In genomic region chr5:146229869-146230650, GRCm38 (mm10) we compare ENCODE assay signal across 8 mouse cellular contexts. TPM values are rescaled to one million over a fixed set of nuclear protein-coding genes. Genes with fewer than 3 reads are reported as not detected.
A peak's percentile ranks its signal among the peaks of the same experiment; 100 is the strongest.
DNase-seq lines count a peak whose midpoint lies in the region; ATAC-seq and TF ChIP-seq lines count a peak whose summit lies in the region.

No protein-coding gene starts in this region.

- ATAC-seq in lung, postnatal 0 days = no peak
- no peak for ATAC-seq in limb, embryonic 15.5 days (ENCODE audit: insufficient number of reproducible peaks, low FRiP score, low TSS enrichment, low read depth)
- no peak for ATAC-seq in stomach, embryonic 16.5 days (ENCODE audit: insufficient read depth, low FRiP score)

- peak overlapping the region; percentile 70 for H3K9ac ChIP-seq in lung, postnatal 0 days (replicated peaks; ENCODE audit: low read depth)
- H3K9ac ChIP-seq in limb, embryonic 15.5 days = peak overlapping the region; percentile 63
- peak overlapping the region; percentile 92 for H3K9ac ChIP-seq in stomach, embryonic 16.5 days (ENCODE audit: low read length)

- TF ChIP-seq CTCF in cerebellum, adult 2 months (IDR thresholded peaks at IDR 0.05; ENCODE audit: borderline replicate concordance, insufficient read depth, low read depth, low read length) = no peak
- TF ChIP-seq CTCF in lung, postnatal 0 days (IDR thresholded peaks at IDR 0.05) = no peak

- H3K4me1 ChIP-seq in cerebellum, adult 2 months (ENCODE audit: control insufficient read depth, insufficient read depth, low read length) = no peaks in the 10 kb centered on the region
- peaks cover 2% of the 10 kb centered on the region; the same call in 1 of the 2 replicates for H3K4me1 ChIP-seq in lung, postnatal 0 days (ENCODE audit: insufficient read depth, low read depth, low read length)
- H3K4me1 ChIP-seq in limb, embryonic 15.5 days = peaks cover 10% of the 10 kb centered on the region
- peaks cover 8% of the 10 kb centered on the region for H3K4me1 ChIP-seq in stomach, embryonic 16.5 days (ENCODE audit: control insufficient read depth, insufficient read depth, low read length)

- peak overlapping the region; percentile 88 for H3K4me2 ChIP-seq in lung, postnatal 0 days (replicated peaks; ENCODE audit: low read depth, low read length)
- H3K4me2 ChIP-seq in limb, embryonic 15.5 days = peak overlapping the region; percentile 78
- peak overlapping the region; percentile 63 for H3K4me2 ChIP-seq in stomach, embryonic 16.5 days (ENCODE audit: low read depth, low read length)

- TF ChIP-seq POLR2A in cerebellum, adult 2 months (IDR thresholded peaks at IDR 0.05; ENCODE audit: borderline replicate concordance, insufficient read depth, low read length) = no peak

- no peak for TF ChIP-seq EP300 in lung, postnatal 0 days (IDR thresholded peaks at IDR 0.05)

- no peak for DNase-seq in cerebellum, adult 2 months
- DNase-seq in cerebellum, adult 8-10 months = no peak
- no peak for DNase-seq in lung, postnatal 0 days (ENCODE audit: low spot score)
- DNase-seq in lung, adult 18-20 months = no peak
- DNase-seq in left cerebral cortex, adult 9 months (ENCODE audit: low spot score in 2 of 2) = no peak
- no peak for DNase-seq in spleen, postnatal 10 days (ENCODE audit: low spot score in 2 of 2)

- H3K27ac ChIP-seq in cerebellum, adult 2 months (ENCODE audit: insufficient read depth, low read length) = no peak overlapping the region
- H3K27ac ChIP-seq in lung, postnatal 0 days (ENCODE audit: low read length) = no peak overlapping the region
- peak overlapping the region; percentile 99 for H3K27ac ChIP-seq in limb, embryonic 15.5 days
- H3K27ac ChIP-seq in stomach, embryonic 16.5 days (ENCODE audit: low read length) = peak overlapping the region; percentile 100

- 54% methylated on average over 17 of the region's 17 CpGs for whole genome bisulfite sequencing in cerebellum, adult 2 months
- 51% methylated on average over 17 of the region's 17 CpGs for WGBS in lung, postnatal 0 days
- 56% methylated on average over 17 of the region's 17 CpGs for whole genome bisulfite sequencing in limb, embryonic 15.5 days
- WGBS in stomach, embryonic 16.5 days = 55% methylated on average over 17 of the region's 17 CpGs

- H3K36me3 ChIP-seq in lung, postnatal 0 days (ENCODE audit: insufficient read depth, low read length) = no peaks in the 10 kb centered on the region
- H3K36me3 ChIP-seq in limb, embryonic 15.5 days = no peaks in the 10 kb centered on the region
- H3K36me3 ChIP-seq in stomach, embryonic 16.5 days (ENCODE audit: control insufficient read depth, insufficient read depth, low read length) = no peaks in the 10 kb centered on the region

- no peaks in the 10 kb centered on the region for H3K9me3 ChIP-seq in lung, postnatal 0 days (ENCODE audit: low read length)
- H3K9me3 ChIP-seq in limb, embryonic 15.5 days = no peaks in the 10 kb centered on the region
- H3K9me3 ChIP-seq in stomach, embryonic 16.5 days (replicated peaks; ENCODE audit: control insufficient read depth, low read length) = no peaks in the 10 kb centered on the region

- H3K27me3 ChIP-seq in cerebellum, adult 2 months (ENCODE audit: control insufficient read depth, insufficient read depth, low read length) = no peaks in the 10 kb centered on the region
- no peaks in the 10 kb centered on the region for H3K27me3 ChIP-seq in lung, postnatal 0 days (replicated peaks; ENCODE audit: insufficient read depth, low read length)
- no peaks in the 10 kb centered on the region for H3K27me3 ChIP-seq in limb, embryonic 15.5 days
- H3K27me3 ChIP-seq in stomach, embryonic 16.5 days (ENCODE audit: control insufficient read depth, insufficient read depth, low read length) = no peaks in the 10 kb centered on the region

- H3K4me3 ChIP-seq in cerebellum, adult 2 months (replicated peaks; ENCODE audit: insufficient read depth, low read depth, low read length) = peak overlapping the region; percentile 78
- H3K4me3 ChIP-seq in lung, postnatal 0 days (ENCODE audit: low read depth, low read length) = peak overlapping the region; percentile 75
- peak overlapping the region; percentile 82 for H3K4me3 ChIP-seq in limb, embryonic 15.5 days
- H3K4me3 ChIP-seq in stomach, embryonic 16.5 days (replicated peaks; ENCODE audit: low read length) = peak overlapping the region; percentile 83

RNA-seq across cellular contexts. Expression of gene Cdk8, which starts 1.0 kb away (rescaled TPM):
- 35.3 and 37.5 TPM in 2 replicates for polyA plus RNA-seq in cerebellum, adult 2 months (2012; rRNA removed)
- polyA plus RNA-seq in lung, postnatal 0 days (2015; fragmentation: Nextera tagmentation; extraction: Ambion mirVana) = 12.1 and 12.4 TPM in 2 replicates
- 13.1 and 14.4 TPM in 2 replicates for polyA plus RNA-seq in limb, embryonic 15.5 days (2015; fragmentation: Nextera tagmentation; extraction: Ambion mirVana)
- polyA plus RNA-seq in stomach, embryonic 16.5 days (2015; fragmentation: Nextera tagmentation; extraction: Ambion mirVana) = 11.5 and 13.0 TPM in 2 replicates

RNA-seq across cellular contexts. Expression of gene Rnf6, which starts 8.7 kb away (rescaled TPM):
- polyA plus RNA-seq in cerebellum, adult 2 months (2012; rRNA removed) = 67.0 and 68.4 TPM in 2 replicates
- polyA plus RNA-seq in lung, postnatal 0 days (2015; fragmentation: Nextera tagmentation; extraction: Ambion mirVana) = 42.6 and 44.9 TPM in 2 replicates
- 49.2 and 54.0 TPM in 2 replicates for polyA plus RNA-seq in limb, embryonic 15.5 days (2015; fragmentation: Nextera tagmentation; extraction: Ambion mirVana)
- 58.1 and 64.6 TPM in 2 replicates for polyA plus RNA-seq in stomach, embryonic 16.5 days (2015; fragmentation: Nextera tagmentation; extraction: Ambion mirVana)

RNA-seq across cellular contexts. Expression of gene 1700001J03Rik, which starts 45.0 kb away (rescaled TPM):
- 2.2 and 2.8 TPM in 2 replicates for polyA plus RNA-seq in cerebellum, adult 2 months (2012; rRNA removed)
- polyA plus RNA-seq in lung, postnatal 0 days (2015; fragmentation: Nextera tagmentation; extraction: Ambion mirVana) = 0.36 TPM in 1 of 2 replicates, not detected in the other
- polyA plus RNA-seq in limb, embryonic 15.5 days (2015; fragmentation: Nextera tagmentation; extraction: Ambion mirVana) = not detected in 2 replicates
- polyA plus RNA-seq in stomach, embryonic 16.5 days (2015; fragmentation: Nextera tagmentation; extraction: Ambion mirVana) = not detected in 2 replicates

RNA-seq across cellular contexts. Expression of gene Gm6309, which starts 59.5 kb away (rescaled TPM):
- not detected in 2 replicates for polyA plus RNA-seq in cerebellum, adult 2 months (2012; rRNA removed)
- not detected in 2 replicates for polyA plus RNA-seq in lung, postnatal 0 days (2015; fragmentation: Nextera tagmentation; extraction: Ambion mirVana)
- not detected in 2 replicates for polyA plus RNA-seq in limb, embryonic 15.5 days (2015; fragmentation: Nextera tagmentation; extraction: Ambion mirVana)
- not detected in 2 replicates for polyA plus RNA-seq in stomach, embryonic 16.5 days (2015; fragmentation: Nextera tagmentation; extraction: Ambion mirVana)

Comparison
In these comparisons a context has a peak if more than half of its experiments do, and no peak if none do; other contexts are left out.
1. H3K27ac ChIP-seq: peak in limb, embryonic 15.5 days (single experiment) and stomach, embryonic 16.5 days (single experiment); none in cerebellum, adult 2 months (single experiment) and lung, postnatal 0 days (single experiment).
2. Peak in every context shown above with its lines, with median percentiles within 50 percentile points of each other: H3K4me3 ChIP-seq, H3K4me2 ChIP-seq and H3K9ac ChIP-seq.